Mouse (Mus musculus) monocyte, adult 2 months (primary cell): ENCODE results near the gene Lgals1.
A peak's percentile ranks its signal among the peaks of the same experiment; 100 is the strongest.

Experiments used
- DNase-seq, 2 experiments: peaks; one replicate each; pipeline ENCODE4 v3.0.0; 2022; ENCODE audit warnings: low spot score in 2 of 2, low read depth in 1 of 2

Gene Lgals1

GRCm38 (mm10) chr15:78926021-78926919, at the start of gene Lgals1:
Gene Lgals1, plus strand, starts transcription at chr15:78926725.
- DNase-seq: peak in 1 of 2 experiments; percentile 28

DNA sequence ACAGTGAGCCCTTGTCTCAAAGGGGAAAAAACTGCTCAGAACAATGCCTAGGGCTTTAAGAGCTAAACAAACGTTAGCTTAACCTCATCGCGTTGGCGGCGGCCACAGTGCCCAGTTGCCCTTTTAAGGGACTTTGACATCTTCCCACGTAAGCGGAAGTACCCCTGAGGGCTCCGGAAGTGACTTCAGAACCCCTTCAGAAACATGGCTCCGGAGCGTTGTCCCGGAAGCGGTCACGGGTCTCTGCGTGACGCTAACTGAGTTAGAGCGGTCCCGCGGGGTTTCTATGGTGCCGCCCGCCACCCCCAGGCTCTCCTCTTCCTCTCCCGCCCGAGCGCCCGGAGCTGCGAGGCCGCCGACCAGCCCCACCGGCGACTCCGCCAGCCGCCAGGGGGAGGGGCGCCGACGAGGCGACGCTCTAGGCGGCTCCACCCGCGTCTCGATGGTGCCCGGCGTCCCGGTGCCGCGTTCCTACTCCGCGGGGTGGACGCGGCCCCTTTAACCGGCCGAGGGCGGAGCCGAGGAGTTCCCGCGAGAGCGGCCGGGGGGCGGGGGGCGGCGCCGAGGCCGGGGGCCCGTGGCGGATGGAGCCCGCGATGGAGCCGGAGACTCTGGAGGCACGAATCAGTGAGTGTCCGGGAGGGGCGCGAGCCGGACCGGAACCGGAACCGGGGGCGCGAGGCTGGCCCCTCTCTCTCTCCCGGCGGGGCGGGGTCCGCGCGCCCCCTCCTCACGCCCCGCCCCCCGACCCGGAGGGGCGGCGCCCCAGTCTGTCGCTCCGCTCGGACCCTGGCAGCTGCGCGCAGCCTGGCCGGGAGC, 49.3 kb upstream of the Lgals1 start, which contains the start of gene Gga1:
Gene Gga1 (plus strand): TSS at position 200 of the 819 bp plus-strand sequence.
- peak; percentile 79 to 91 for DNase-seq

- DNase-seq: no peak
Measured at GRCm38 (mm10) chr15:78877810-78878390, 48.6 kb upstream of the Lgals1 start.

GRCm38 (mm10) chr15:78878792-78879516, 47.6 kb upstream of the Lgals1 start:
- peak in 1 of 2 experiments; percentile 66 for DNase-seq

- no peak for DNase-seq
Measured at GRCm38 (mm10) chr15:78880432-78880831, 46.1 kb upstream of the Lgals1 start.

GRCm38 (mm10) chr15:78881828-78882227, 44.7 kb upstream of the Lgals1 start:
- no peak for DNase-seq

DNA sequence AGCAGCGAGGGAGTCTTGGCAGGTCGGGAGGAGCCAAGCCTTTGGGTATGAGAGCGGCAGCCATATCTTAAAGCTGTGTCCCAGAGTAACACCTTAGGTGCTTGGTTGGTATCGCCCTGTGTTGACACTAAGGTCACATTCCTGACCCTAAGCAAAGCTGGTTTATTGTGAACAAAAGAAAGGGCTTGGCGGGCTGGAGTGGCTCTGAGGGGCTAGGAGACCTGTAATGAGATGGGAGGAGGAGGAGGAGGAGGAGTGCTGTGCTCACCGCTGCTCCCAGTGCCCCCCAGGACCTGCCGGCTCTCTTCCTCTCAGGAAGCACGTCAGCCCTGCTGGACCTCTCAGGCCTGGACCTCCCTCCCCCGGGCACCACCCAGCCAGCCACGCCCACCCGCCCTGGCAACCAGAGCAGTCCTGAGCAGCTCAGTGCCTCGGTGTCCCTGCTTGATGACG, 37.1 kb upstream of the Lgals1 start:
- no peak for DNase-seq

DNA sequence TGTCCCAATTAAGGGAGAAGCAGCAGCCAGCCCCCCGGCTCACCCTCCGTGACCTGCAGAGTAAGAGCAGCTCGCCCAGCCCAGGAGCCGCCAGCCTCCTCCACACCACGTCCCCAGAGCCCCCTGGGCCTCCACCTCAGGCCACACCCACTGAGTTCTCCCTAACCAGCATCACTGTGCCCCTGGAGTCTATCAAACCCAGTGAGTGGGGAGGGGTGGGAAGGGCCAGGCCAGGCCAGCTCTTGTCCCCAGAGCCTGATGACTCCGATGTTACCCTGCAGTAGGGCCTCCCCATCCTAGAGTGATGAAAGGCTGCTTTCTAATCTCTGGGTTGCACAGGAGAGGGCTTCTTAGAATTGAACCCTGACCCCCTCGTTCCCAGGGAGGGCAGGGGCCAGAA, 34.1 kb upstream of the Lgals1 start:
- DNase-seq: no peak

GRCm38 (mm10) chr15:78894726-78895125, 31.8 kb upstream of the Lgals1 start:
- peak in 1 of 2 experiments; percentile 27 for DNase-seq

- DNase-seq: peak in 1 of 2 experiments; percentile 49
Measured at GRCm38 (mm10) chr15:78895741-78896140, 30.8 kb upstream of the Lgals1 start.

GRCm38 (mm10) chr15:78896149-78896548, 30.4 kb upstream of the Lgals1 start:
- peak in 1 of 2 experiments; percentile 35 for DNase-seq

GRCm38 (mm10) chr15:78897488-78897887, 29.0 kb upstream of the Lgals1 start:
- DNase-seq: no peak

GRCm38 (mm10) chr15:78898507-78899001, 28.0 kb upstream of the Lgals1 start:
- DNase-seq: no peak

- no peak for DNase-seq
Measured at GRCm38 (mm10) chr15:78899409-78899739, 27.2 kb upstream of the Lgals1 start, which contains the start of gene Gm49510. Gene Gm49510, plus strand, starts transcription at chr15:78899667.

DNA sequence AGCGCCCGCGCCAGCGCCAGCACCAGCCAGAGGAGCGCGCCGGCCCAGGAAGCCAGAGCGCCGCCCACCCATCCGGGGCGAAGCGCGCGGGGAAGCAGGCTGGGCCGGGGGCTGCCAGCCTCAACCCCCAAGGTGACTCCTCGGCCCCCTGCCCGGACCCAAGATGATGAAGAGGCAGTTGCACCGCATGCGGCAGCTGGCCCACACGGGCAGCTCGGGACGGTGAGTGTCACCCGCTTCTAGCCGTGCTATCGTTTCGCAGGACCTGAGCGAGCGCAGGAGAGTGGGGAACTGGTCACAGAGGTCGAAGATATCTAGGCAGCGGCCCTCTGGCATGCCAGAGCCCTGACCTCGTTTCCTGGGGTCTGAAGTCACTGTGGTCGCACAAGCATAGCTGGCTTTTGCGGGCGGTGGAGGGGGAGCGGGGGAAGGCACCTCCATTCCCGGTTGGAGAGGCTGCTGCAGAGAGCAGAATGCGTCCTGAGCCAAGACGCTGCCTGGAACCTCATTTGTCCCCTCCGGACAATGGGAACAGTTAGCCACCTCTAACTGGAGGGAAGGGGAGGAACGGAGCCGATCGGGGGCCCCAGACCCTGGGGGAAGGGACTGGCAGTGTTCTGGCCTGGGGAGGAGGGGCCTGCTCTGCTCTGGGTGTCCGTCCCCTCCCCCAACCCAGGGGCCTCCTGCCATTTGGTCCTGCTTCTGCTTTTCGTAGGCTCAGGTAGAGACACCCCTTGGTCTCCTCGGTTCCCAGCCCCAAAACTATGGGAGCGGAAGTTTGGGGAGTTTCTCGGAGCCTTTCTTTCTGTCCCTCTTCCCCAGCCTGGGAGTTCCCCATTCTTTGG, 26.6 kb upstream of the Lgals1 start, which contains the start of gene Sh3bp1:
Gene Sh3bp1 (plus strand): TSS at position 29 of the 845 bp plus-strand sequence.
- no peak for DNase-seq

DNA sequence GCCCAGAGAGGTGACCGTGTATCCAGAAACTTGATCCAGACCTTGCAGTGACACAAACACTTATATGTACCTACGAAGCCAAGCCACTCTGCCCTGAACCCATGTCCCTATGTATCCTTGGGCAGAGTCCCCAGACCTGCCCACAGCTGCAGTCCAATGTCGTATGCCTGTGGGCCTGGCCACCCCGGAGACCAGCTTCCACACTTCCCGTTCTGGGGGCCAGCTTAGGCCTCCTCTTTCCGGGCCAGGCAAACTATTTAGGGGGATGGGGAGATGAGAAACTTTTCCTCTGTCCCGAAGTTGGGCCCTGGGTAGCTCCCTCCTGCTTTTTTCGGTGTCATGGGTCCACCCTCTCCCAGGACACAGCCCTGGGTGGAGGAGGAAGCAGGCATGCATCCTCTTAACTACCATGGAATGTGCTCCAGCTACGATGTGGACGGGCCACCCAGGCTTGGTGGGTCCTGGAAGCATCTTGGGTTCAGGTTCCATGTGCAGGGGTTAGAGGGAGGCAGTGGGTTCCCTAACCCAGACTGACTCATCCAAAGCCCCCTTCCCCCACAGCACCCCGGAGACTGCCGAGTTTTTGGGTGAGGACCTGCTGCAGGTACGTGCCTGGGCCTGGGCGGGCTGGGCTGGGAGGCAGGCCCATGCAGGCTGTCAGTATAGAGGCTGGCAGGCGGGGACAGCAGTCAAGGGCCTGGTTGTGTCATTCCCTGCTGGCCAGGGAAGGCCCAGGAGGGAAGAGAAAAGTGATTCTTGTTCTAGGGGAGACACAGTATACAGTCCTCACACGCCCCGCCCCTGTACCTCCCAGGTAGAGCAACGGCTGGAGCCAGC, 25.7 kb upstream of the Lgals1 start:
- DNase-seq: peak in 1 of 2 experiments; percentile 30

- no peak for DNase-seq
Measured at GRCm38 (mm10) chr15:78901422-78901789, 25.1 kb upstream of the Lgals1 start.

GRCm38 (mm10) chr15:78903243-78903642, 23.3 kb upstream of the Lgals1 start:
- DNase-seq: peak in 1 of 2 experiments; percentile 73

- DNase-seq: no peak
Measured at GRCm38 (mm10) chr15:78908399-78908798, 18.1 kb upstream of the Lgals1 start.
